Mouse (Mus musculus) neural tube, embryonic 13.5 days (tissue): ENCODE results near the gene Ap1b1. TPM values are rescaled to one million over a fixed set of nuclear protein-coding genes. Genes with fewer than 3 reads are reported as not detected.

ENCODE experiments used
- ATAC-seq: fragments of 200-750 bp; cut with Nextera tagmentation; 2 replicates; pipeline ENCODE4 v1.8.0; 2017; ENCODE audit warnings: low read depth, mild to moderate bottlenecking, moderate TSS enrichment, moderate library complexity
- H3K27ac ChIP-seq: fragments of 300-500 bp; sonication (generic); replicated peaks from 2 replicates; pipeline ENCODE4 v1.5.1; 2015; ENCODE audit warnings: moderate library complexity, mild to moderate bottlenecking, inconsistent platforms
- H3K27me3 ChIP-seq: fragments of 300-500 bp; sonication (generic); 2 replicates; pipeline ENCODE4 v1.6.1; 2015; ENCODE audit warnings: mild to moderate bottlenecking, inconsistent platforms
- H3K36me3 ChIP-seq: fragments of 300-500 bp; sonication (generic); 2 replicates; pipeline ENCODE4 v1.6.1; 2015; ENCODE audit warnings: mild to moderate bottlenecking, inconsistent platforms
- H3K4me1 ChIP-seq: fragments of 300-500 bp; sonication (generic); replicated peaks from 2 replicates; pipeline ENCODE4 v1.6.1; 2015; ENCODE audit warnings: inconsistent platforms
- H3K4me2 ChIP-seq: fragments of 300-500 bp; sonication (generic); 2 replicates; pipeline ENCODE4 v1.6.1; 2015; ENCODE audit warnings: inconsistent platforms, mild to moderate bottlenecking, moderate library complexity
- H3K4me3 ChIP-seq: fragments of 300-500 bp; sonication (generic); 2 replicates; pipeline ENCODE4 v1.5.1; 2015; ENCODE audit warnings: mild to moderate bottlenecking, inconsistent platforms
- H3K9ac ChIP-seq: fragments of 300-500 bp; sonication (generic); 2 replicates; pipeline ENCODE4 v1.6.1; 2015; ENCODE audit warnings: moderate library complexity, mild to moderate bottlenecking, inconsistent platforms
- H3K9me3 ChIP-seq: fragments of 300-500 bp; sonication (generic); 2 replicates; pipeline ENCODE4 v1.6.1; 2016; ENCODE audit warnings: inconsistent platforms
- WGBS: fragments of 180-500 bp; shearing (Covaris S2); methylation state at CpG from one replicate; pipeline ENCODE4 v1.1.7; 2015; 5-methylcytosine and 5-hydroxymethylcytosine counted together
- polyA plus RNA-seq: library from polyadenylated mRNA; unstranded; fragments of >200 nt; fragmentation: Nextera tagmentation; extraction: Ambion mirVana; gene quantifications from 2 replicates; pipeline ENCODE4 v1.2.1, GENCODE M21; 2015

Ap1b1 gene
- polyA plus RNA-seq, 1 experiment from 2014 or later = 84.5 TPM

DNA sequence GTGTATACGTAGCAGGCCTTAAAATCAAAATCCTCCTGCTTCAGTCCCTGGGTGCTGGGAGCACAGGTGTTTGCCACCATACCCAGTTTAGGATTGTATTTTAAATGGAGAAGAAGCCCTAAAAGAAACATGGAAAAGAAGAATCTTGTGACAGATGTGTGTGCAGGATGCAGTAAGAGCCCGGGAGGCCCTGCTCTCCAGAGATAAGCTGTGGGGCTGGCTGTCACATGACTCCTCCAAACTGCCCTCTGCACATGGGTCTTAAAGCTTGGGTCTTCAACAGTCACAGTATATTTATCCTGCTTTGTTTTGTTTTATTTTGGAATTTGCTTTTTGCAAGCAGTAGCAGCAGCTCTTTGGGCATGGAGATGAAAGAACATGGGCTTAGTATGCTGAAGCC is 19.1 kb upstream of the Ap1b1 start:
- 0 out of 2 replicates have a peak overlapping the region, but pooled peaks have one; percentile 26 for H3K9ac ChIP-seq
- no peak for ATAC-seq
- no peaks in the 10 kb centered on the region for H3K9me3 ChIP-seq
- no peak overlapping the region for H3K4me2 ChIP-seq
- H3K27ac ChIP-seq = peak overlapping the region; percentile 54
- H3K27me3 ChIP-seq = no peaks in the 10 kb centered on the region
- H3K36me3 ChIP-seq = no peaks in the 10 kb centered on the region
- 60% methylated on average over 2 of the region's 2 CpGs for WGBS
- peaks cover 19% of the 10 kb centered on the region for H3K4me1 ChIP-seq
- H3K4me3 ChIP-seq = no peak overlapping the region

DNA sequence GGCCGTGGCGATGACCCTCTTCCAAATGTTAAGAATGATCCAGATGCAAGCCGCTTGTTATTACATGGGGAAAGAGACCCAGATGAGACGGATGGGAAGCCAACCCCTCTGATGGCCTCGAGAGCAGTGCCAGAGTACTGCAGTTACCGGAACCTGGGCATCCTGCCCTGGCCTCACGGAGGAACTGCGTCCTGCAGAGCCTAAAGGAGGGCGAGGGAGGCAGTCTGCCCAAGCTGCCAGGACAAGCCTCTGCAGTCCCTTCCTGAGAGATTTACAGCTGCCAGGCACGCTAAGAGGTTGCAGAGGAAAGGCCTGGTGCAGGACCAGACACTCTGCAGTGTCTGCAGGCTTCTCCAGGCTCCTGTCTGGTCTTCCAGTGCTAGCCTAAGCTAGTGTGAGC is 18.2 kb upstream of the Ap1b1 start:
- peak overlapping the region; percentile 41; the same call in 1 of the 2 replicates for H3K9ac ChIP-seq
- no peak overlapping the region for H3K27ac ChIP-seq
- 56% methylated on average over 10 of the region's 10 CpGs for WGBS

DNA sequence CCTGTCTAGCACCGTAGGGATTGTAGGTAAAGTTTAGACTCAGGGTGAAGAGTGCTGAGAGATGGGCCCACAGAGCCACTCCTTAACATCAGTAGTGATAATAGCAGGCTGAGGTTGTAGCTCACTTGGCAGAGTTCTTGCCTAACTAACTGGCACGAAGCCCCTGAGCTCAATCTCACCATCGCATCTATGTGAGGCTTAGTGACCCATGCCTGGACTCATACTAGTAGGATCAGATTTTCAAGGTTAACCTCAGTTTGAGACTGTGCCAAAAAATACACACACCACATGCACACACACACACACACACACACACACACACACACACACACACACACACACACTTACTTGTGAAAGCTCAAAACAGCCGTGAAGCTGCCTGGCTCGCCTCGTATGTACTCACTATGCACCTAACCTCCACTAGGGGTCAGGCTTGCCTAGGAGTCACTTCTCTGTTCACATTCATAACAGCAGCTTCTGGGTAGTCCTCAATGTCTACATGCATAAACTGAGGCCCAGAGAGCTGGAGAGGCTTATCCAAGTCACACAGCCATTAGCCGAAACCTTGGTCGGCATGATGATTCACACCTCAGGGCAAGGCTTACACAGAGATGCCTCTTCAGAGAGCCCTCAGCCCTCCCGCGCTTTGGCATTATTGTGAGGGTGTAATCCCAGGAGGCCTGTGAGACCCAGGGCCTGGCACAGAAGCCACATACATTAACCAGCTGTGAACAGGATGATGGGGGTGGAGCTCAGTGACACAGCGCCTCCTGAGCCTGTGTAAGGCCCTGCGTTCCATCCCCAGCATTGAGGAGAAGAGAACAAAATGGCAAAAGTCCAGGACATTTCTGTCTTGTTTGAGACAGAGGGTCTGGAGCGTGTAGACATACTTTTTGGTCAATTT is 13.4 kb upstream of the Ap1b1 start:
- H3K27ac ChIP-seq = no peak overlapping the region

More for the DNA sequence above, 18.2 kb upstream of the Ap1b1 start:
- Histone ChIP-seq H3K4me3 (no peak overlapping the region), H3K9me3 (no peaks in the 10 kb centered on the region), H3K4me2 (no peak overlapping the region), H3K4me1 (peaks cover 20% of the 10 kb centered on the region), H3K36me3 (no peaks in the 10 kb centered on the region), H3K27me3 (no peaks in the 10 kb centered on the region)
- no peak for ATAC-seq

DNA sequence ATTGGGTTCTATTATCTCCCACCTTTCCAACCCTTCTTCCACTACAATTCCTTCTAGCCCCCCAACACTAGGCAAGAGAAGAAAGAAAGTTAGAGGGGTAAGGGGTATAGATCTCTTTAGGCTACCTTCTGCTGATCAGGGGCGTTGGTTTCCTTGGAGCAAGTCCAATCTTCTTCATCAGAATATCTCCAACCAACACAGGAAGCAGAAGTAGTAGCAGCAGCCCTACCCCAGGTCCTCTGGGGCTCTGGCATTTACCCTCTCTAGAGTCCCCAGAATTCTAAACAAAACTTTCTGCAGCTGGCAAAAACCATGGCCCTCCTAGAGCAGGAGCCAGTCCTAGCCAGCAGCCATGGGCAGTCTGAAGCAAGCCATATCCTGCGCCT is 12.8 kb upstream of the Ap1b1 start:
- Histone ChIP-seq H3K9ac (no peak overlapping the region), H3K27me3 (peaks cover 20% of the 10 kb centered on the region), H3K36me3 (no peaks in the 10 kb centered on the region), H3K4me1 (0 out of 2 replicates have a peak, but pooled peaks cover 5% of the 10 kb centered on the region), H3K4me2 (no peak overlapping the region), H3K4me3 (no peak overlapping the region), H3K27ac (no peak overlapping the region), H3K9me3 (no peaks in the 10 kb centered on the region)
- ATAC-seq = no peak
- 92% methylated on average over 2 of the region's 2 CpGs for WGBS

More for the DNA sequence above, 13.4 kb upstream of the Ap1b1 start:
- WGBS = 51% methylated on average over 13 of the region's 13 CpGs
- Histone ChIP-seq H3K4me3 (no peak overlapping the region), H3K27me3 (peaks cover 20% of the 10 kb centered on the region), H3K36me3 (no peaks in the 10 kb centered on the region), H3K4me2 (no peak overlapping the region), H3K9me3 (no peaks in the 10 kb centered on the region), H3K4me1 (peaks cover 10% of the 10 kb centered on the region), H3K9ac (no peak overlapping the region)
- ATAC-seq = peak; percentile 55

DNA sequence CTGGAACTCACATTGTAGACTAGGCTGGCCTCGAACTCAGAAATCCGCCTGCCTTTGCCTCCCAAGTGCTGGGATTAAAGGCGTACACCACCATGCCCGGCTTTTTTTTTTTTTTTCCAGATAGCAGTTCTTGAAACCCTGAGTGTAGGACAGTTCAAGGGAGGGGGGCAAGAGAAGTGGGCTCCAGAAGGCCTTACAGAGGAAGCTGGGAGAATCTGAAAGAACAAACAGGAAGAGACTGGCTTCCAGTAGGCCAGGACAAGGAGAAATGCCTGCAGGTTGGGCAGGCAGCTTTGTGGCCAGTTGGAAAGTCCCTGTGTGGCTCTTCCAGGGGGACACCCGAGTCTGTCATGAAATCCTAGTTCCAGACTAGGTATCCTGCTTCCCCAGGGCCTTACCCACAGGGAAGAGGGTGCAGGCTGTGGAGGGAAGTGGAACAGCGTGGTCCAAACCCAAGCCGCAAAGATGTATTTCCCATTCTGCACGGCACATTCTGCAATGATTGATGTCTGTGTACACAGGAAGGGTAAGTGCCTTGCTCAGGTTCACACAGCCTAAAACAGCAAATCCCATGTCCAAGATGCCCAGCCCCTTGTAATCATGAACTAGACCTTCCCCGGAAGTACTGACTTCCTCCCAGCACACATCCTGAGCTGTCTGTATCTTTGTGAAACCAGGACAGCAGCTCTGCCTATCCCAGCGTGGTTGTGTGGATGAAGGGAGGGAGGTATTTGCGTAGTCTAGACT is 12.1 kb upstream of the Ap1b1 start:
- Histone ChIP-seq H3K9ac (no peak overlapping the region), H3K4me1 (0 out of 2 replicates have a peak, but pooled peaks cover 5% of the 10 kb centered on the region), H3K27ac (0 out of 2 replicates have a peak overlapping the region, but pooled peaks have one; percentile 18), H3K4me2 (no peak overlapping the region), H3K36me3 (no peaks in the 10 kb centered on the region), H3K27me3 (peaks cover 20% of the 10 kb centered on the region), H3K9me3 (no peaks in the 10 kb centered on the region), H3K4me3 (no peak overlapping the region)
- ATAC-seq = no peak
- WGBS = 81% methylated on average over 11 of the region's 11 CpGs

DNA sequence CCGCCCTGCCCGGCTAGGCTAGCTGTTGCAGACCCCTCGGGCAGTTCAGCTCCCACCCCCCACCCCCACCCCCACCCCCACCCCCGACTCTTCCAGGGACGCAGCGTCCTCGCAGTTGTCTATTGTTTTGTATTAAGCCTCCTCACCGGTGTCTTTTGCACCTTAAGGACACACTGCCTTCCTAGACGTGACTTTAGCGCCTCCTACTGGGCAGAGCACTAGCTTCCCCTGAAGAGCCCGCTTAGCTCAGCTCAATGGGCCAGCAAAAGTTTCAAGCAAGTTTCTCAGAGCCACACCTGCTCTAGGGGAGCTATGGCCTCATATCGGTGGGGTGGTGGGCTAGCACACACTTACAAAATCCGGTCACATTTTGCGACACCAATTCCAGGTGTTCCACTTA is 11.0 kb upstream of the Ap1b1 start:
- H3K36me3 ChIP-seq = no peaks in the 10 kb centered on the region
- H3K4me3 ChIP-seq = no peak overlapping the region
- H3K4me2 ChIP-seq = peak overlapping the region; percentile 30; the same call in 1 of the 2 replicates
- no peaks in the 10 kb centered on the region for H3K9me3 ChIP-seq
- peaks cover 20% of the 10 kb centered on the region for H3K27me3 ChIP-seq
- no peak overlapping the region for H3K27ac ChIP-seq
- WGBS = 3% methylated on average over 14 of the region's 14 CpGs
- no peak overlapping the region for H3K9ac ChIP-seq
- peak; percentile 65; the same call in 1 of the 2 replicates for ATAC-seq
- H3K4me1 ChIP-seq = 0 out of 2 replicates have a peak, but pooled peaks cover 5% of the 10 kb centered on the region

DNA sequence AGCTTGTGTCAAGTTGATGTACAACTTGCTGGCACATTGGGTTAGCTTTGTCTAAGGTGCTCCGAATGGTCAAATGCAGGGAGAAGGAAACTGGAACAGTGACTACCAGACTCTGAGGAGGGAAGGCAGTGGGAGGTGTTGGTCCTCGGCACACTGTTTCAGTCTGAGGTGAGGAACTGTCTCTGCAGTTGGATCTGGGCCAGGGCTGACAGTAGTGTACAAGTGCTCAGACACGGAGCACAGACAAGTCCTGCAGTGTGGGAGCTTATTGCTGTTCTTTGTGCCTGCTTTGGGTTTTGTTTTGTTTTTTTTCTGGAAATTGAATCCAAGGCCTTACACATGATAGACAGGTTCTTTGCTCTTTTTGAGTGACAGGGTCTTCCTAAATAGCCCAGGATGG is 3.6 kb upstream of the Ap1b1 start:
- Histone ChIP-seq H3K27me3 (no peaks in the 10 kb centered on the region), H3K9me3 (no peaks in the 10 kb centered on the region), H3K4me3 (no peak overlapping the region), H3K4me1 (peaks cover 13% of the 10 kb centered on the region), H3K27ac (no peak overlapping the region), H3K36me3 (no peaks in the 10 kb centered on the region), H3K4me2 (no peak overlapping the region), H3K9ac (no peak overlapping the region)
- ATAC-seq = no peak
- 70% methylated on average over 3 of the region's 3 CpGs for WGBS

DNA sequence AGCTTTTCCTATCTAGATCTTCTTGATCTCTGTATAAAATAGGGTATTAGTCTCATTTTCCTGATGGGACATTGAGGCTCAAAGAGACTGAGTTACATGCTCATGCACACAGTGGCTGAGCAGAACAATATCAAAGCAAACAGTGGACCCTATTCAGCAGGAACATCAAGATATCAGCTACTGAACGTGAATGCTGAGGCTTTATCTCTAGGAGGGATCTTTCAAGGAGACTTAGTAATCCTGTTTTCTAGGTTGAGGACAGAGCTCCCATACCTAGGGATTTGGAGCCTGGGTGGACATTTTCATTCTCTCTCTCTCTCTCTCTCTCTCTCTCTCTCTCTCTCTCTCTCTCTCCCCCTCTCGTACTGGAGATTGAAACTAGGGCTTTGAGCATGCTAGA is 3.1 kb upstream of the Ap1b1 start:
- 66% methylated on average over 2 of the region's 2 CpGs for WGBS
- ATAC-seq = no peak
- no peaks in the 10 kb centered on the region for H3K27me3 ChIP-seq
- no peak overlapping the region for H3K27ac ChIP-seq
- H3K4me2 ChIP-seq = no peak overlapping the region
- peaks cover 18% of the 10 kb centered on the region for H3K4me1 ChIP-seq
- H3K4me3 ChIP-seq = no peak overlapping the region
- no peaks in the 10 kb centered on the region for H3K9me3 ChIP-seq
- H3K9ac ChIP-seq = 0 out of 2 replicates have a peak overlapping the region, but pooled peaks have one; percentile 45
- peaks cover under 1% of the 10 kb centered on the region; the same call in 1 of the 2 replicates for H3K36me3 ChIP-seq

DNA sequence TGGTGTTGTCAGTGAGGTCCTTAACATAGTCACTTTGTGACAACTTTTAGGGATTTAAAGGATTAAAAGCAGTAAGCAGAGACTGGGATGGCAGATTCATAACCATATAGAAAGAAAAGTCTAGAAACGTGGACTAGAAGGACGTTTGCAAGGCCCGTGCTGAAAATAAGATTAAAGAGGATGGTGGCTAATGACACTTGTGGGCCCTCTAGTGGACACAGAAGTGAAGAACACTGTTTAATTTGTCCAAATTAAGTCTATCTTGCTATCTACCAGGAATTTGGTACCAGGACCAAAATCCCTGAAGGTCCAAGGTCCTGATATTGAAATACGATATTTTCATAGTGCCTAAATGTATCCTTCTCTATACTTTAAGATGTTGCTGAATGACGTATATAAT is 2.4 kb upstream of the Ap1b1 start:
- no peaks in the 10 kb centered on the region for H3K27me3 ChIP-seq
- H3K4me1 ChIP-seq = peaks cover 22% of the 10 kb centered on the region
- peak overlapping the region; percentile 45; the same call in 1 of the 2 replicates for H3K9ac ChIP-seq
- H3K4me3 ChIP-seq = no peak overlapping the region
- no peak for ATAC-seq
- H3K4me2 ChIP-seq = peak overlapping the region; percentile 30; the same call in 1 of the 2 replicates
- peaks cover 6% of the 10 kb centered on the region for H3K36me3 ChIP-seq
- H3K9me3 ChIP-seq = no peaks in the 10 kb centered on the region
- WGBS = 2% methylated on average over 5 of the region's 5 CpGs
- no peak overlapping the region for H3K27ac ChIP-seq

DNA sequence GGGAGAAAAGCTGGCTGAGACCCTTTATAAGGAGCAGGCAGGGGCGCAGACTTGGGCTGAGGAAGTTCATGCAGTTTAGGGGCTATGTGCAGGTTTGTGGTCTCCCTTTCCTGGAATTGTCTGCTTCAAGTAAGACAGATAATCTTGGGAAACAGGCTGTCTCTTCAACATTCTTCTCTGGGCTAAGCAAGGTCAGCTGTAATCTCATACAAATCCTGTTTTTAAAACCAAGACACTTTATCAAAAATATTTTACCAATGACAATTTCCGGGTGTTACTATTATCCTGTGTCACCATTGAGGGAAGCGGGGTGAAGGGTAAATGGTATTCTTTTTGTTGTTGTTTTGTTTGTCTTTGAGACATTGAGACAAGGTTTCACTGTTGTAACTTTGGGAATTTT is 1.8 kb upstream of the Ap1b1 start:
- no peak overlapping the region for H3K4me2 ChIP-seq
- no peak for ATAC-seq
- H3K27ac ChIP-seq = no peak overlapping the region
- no peak overlapping the region for H3K9ac ChIP-seq
- H3K36me3 ChIP-seq = peaks cover 12% of the 10 kb centered on the region
- no peaks in the 10 kb centered on the region for H3K9me3 ChIP-seq
- 84% methylated on average over 3 of the region's 3 CpGs for WGBS
- no peaks in the 10 kb centered on the region for H3K27me3 ChIP-seq
- peaks cover 24% of the 10 kb centered on the region for H3K4me1 ChIP-seq
- H3K4me3 ChIP-seq = no peak overlapping the region

DNA sequence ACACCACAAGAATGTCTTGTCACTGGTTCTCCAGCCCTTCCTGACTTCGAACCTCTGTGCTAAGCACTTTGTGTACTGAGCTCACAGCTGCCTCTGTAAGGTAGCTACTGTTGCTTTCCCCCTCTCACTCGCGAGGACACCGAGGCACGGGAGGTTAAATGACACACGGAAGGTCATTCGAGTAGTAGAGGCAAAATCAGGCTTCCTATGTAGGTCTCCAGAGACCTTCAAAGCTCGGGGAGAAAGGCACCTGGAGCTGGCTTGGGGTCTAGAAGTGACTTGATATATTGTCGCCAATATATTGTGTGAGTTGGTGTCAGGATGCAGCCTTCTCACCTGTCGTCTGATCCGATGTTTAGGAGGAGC is 846 bp downstream of the Ap1b1 start:
- Histone ChIP-seq H3K4me3 (peak overlapping the region; percentile 83), H3K27me3 (no peaks in the 10 kb centered on the region), H3K27ac (no peak overlapping the region), H3K36me3 (peaks cover 28% of the 10 kb centered on the region), H3K4me1 (peaks cover 29% of the 10 kb centered on the region), H3K9me3 (no peaks in the 10 kb centered on the region), H3K9ac (peak overlapping the region; percentile 86), H3K4me2 (peak overlapping the region; percentile 93)
- ATAC-seq = no peak
- WGBS = 62% methylated on average over 11 of the region's 11 CpGs

DNA sequence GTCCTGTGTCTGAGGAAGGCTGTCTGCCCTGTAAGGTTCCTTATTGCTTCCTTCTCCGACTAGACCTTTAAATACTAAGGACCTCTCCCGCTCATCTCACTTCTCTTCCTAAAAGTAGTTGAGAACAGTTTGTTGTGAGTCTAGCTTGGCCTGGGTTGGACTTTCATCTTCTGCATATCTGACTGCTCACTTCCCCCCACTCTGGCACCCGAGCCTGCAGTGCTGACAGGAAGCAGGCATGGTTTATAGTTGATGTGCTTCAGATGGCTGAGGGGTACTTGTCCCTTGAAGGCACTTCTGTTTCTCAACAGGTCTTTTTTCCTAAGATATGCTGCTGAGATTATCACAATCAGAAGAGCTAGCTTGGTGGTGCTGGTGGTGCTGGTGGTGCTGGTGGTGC is 2.6 kb downstream of the Ap1b1 start:
- no peaks in the 10 kb centered on the region for H3K27me3 ChIP-seq
- WGBS = 78% methylated on average over 3 of the region's 3 CpGs
- H3K9me3 ChIP-seq = no peaks in the 10 kb centered on the region
- H3K4me3 ChIP-seq = no peak overlapping the region
- H3K4me1 ChIP-seq = peaks cover 26% of the 10 kb centered on the region
- H3K27ac ChIP-seq = no peak overlapping the region
- ATAC-seq = no peak
- H3K36me3 ChIP-seq = peaks cover 28% of the 10 kb centered on the region
- no peak overlapping the region for H3K9ac ChIP-seq
- H3K4me2 ChIP-seq = no peak overlapping the region
